Mouse (Mus musculus): ENCODE data around the gene Scgb1b7. TPM values are rescaled to one million over a fixed set of nuclear protein-coding genes. Genes with fewer than 3 reads are reported as not detected.
"Not testable (repeated sequence)": the region's sequence is repeated elsewhere in the genome, so short reads cannot be mapped to it uniquely, and the experiment has no call there.

Gene Scgb1b7
- not detected for total RNA-seq (2021)
- long read RNA-seq, experiment 1 = 0 reads
- long read RNA-seq, experiment 2 = 0 reads

DNA sequence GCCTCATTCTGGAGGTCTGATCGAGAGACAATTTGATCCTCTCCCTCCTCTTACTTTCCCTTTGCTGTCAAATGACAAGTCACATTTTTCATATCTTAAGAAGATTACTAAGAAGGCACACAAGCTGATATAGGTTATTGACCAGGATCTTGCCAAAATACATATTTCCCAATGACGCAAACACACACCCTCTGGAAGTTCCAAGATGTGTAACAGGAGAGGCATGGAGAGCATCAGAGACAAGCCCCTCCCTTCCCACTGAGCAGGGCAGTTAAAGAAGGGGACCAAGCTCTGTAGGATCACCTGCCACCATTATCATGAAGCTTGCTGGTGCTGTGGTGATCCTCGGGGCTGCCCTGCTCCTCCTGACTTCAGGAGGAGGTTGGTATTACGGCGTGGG lies at the start of gene Scgb1b7:
Gene Scgb1b7, plus strand, starts transcription at position 301 of the 400 bp plus-strand sequence.
- DNase-seq = not testable (repeated sequence)

- not testable (repeated sequence) for DNase-seq
Observed at GRCm38 (mm10) chr7:31705657-31706056, 6.8 kb upstream of the Scgb1b7 start, which contains the start of gene Scgb2b7. Gene Scgb2b7, minus strand, starts transcription at chr7:31705757.

Other genes with a start within 250 kb of the Scgb1b7 start
- gene Scgb2b7, start 6.9 kb upstream of the Scgb1b7 start, total RNA-seq (2021) = not detected